Mouse (Mus musculus) megakaryocyte-erythroid progenitor cell, adult 5-6 weeks (primary cell): ENCODE data around the gene Atf7. TPM values are rescaled to one million over a fixed set of nuclear protein-coding genes. Genes with fewer than 3 reads are reported as not detected.
A peak's percentile ranks its signal among the peaks of the same experiment; 100 is the strongest.

Source experiments
- ATAC-seq: replicated peaks from 2 replicates; pipeline ENCODE4 v1.8.0; 2016; ENCODE audit warnings: mild to moderate bottlenecking, inconsistent platforms; ENCODE audit not compliant: severe bottlenecking, poor library complexity, low FRiP score, low TSS enrichment
- total RNA-seq, 2 experiments: library from RNA; stranded (forward) in 1 of 2; stranded (reverse) in 1 of 2; fragments of 200-1000, 215-1000 nt in 1 of 2; fragments of >200 nt in 1 of 2; fragmentation: Nextera tagmentation in 1 of 2; gene quantifications; 2 replicates each; pipeline ENCODE4 v1.2.3; 2014 to 2017

The Atf7 gene
- total RNA-seq, 2 experiments from 2014 or later, result 27.0 to 116 TPM

DNA sequence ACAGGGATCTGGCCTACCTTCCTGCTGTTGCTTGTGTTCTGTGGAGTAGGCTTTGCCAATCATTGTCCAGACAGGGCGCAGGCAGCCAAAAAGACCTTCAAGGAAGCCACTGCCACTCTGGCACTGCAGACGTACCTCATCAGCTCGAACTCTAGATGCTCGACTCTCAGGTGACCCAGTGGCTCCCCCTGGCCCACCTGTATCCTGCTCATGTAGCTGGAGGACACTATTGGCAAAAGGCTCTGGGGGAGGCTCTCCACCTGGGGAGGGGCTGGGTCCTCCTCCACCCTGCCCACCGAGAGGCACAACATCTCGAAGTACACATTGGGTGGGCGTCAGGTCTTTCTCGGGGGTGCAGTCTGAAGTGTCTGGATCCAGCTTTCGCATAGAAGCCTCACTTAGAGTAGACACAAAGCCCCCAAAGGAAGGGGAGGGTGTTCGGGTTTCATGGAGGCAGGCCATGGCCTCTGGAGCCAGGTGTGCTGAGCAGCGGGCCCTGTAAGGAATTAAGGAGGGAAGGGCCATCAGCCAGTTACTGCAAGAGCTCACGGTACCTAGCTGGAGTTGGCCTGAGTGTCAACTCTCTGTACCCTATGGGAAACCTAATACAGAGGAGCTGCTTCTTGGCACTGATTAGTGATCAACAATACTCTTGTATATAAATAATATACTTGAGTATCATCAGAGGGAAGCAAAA is 120.0 kb downstream of the Atf7 start:
- peak; percentile 10; the same call in 1 of the 2 replicates for ATAC-seq

DNA sequence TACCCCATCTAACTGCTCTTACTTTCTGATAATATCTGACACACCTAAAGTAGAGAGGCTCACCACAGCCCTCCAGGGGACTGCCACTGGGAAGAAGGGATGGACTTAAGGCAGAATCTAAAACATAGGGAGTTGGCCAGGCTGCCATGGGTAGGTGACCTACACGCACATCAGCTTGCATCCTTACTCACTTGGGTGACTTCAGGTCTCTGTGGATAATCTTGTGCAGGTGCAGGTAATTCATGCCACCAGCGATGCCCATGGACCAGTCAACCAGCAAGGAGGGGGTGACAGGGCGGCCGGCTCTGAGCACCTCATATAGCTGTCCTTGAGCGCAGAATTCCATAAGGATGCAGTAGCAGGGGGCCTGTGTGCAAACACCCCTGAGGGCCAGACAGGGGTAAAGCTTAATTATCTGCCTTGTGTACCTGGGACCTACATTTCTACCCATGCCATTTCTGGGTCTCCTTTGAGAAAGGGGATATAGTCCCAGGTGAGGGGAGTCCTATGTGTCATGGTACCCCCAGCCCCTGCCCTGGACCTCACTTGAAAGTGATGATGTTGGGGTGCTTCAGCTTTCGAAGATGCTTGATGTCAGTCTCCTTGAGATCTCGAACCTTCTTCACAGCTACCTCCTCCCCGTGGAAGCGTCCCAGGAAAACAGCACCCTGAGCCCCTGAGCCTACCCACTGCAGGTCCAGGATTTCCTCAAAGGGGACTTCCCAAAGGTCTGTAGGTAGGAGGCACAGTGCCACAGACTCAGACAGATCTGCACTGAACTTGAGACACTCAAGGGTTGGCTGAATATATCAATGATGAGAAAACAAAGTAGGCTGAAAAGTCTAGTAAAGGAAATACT is 121.1 kb downstream of the Atf7 start:
- ATAC-seq, result no peak

- ATAC-seq, result no peak
Observed at GRCm38 (mm10) chr15:102503447-102503846, 121.8 kb downstream of the Atf7 start, which contains the start of gene Gm10337. Gene Gm10337 (plus strand): TSS chr15:102503722.

DNA sequence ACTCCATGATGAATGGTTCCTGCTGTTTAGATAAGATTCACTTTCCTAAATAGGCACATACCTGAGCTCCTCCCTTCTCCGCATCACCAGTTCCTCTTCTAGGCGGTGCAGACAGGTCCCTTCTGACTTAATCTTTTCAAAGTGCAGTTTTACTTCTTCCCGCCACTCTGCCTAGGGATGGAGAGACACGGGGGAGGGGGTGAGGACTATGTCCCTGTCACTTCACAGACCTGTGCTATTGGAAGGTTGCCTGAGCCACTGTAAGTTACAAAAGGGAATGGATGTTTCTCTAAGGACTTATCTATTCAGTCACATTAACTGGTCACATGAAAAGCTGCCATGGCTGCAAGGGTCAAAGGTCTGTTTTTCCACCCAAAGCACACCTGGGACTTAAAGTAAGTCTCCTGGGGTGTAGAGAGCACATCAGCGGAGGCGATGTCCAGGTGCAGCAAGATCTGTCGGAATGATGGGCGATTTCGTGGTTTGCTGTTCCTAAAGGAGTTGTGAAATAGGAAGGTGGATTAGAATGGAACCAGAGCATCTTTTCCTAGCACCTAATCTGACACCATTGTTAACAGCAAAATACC is 122.9 kb downstream of the Atf7 start:
- no peak for ATAC-seq

GRCm38 (mm10) chr15:102501084-102501814 is 124.0 kb downstream of the Atf7 start:
- 0 out of 2 replicates have a peak, but pooled peaks have one; percentile 21 for ATAC-seq

- no peak for ATAC-seq
Observed at GRCm38 (mm10) chr15:102500479-102500878, 124.8 kb downstream of the Atf7 start.

DNA sequence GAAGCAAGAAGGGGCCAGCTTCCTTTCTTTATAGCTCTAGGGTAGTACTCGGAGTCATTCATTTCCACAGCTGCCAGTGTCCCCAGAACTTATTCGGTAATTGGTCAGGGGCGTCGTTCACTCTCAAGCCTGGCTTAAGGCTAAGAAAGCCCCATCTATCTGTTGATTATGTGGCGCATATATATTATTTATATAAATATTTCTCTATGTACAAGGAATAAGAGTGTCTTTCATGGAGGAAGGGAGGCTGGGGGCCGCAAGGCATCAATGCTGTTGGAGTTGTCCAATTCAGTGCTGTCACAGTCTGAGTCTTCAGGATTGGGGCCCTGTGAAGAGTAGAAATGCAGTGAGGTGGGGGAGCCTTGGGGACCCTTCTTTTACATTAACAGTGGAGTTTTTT is 125.4 kb downstream of the Atf7 start:
- no peak for ATAC-seq

GRCm38 (mm10) chr15:102499370-102499769 is 125.9 kb downstream of the Atf7 start:
- ATAC-seq, result 0 out of 2 replicates have a peak, but pooled peaks have one; percentile 15

GRCm38 (mm10) chr15:102498322-102498721 is 126.9 kb downstream of the Atf7 start:
- no peak for ATAC-seq

DNA sequence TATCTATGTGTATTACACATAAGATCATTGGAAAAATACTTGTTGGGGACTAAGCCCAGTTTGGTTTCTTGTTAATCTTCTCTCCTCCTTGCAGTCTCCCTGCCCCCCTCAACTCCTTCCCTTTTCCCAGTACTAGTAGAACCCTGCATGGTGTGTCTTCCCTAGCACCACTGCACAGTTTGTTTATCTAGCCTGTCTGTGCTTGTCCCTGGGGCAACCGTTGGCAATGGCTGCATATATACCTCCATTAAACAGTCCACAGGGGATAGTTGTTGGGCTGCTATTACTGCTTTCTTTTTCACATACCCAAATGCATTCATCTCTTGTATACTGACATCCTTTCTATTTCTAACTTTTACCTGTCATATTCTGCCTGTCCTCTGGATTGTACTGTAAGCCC is 137.6 kb downstream of the Atf7 start:
- no peak for ATAC-seq

DNA sequence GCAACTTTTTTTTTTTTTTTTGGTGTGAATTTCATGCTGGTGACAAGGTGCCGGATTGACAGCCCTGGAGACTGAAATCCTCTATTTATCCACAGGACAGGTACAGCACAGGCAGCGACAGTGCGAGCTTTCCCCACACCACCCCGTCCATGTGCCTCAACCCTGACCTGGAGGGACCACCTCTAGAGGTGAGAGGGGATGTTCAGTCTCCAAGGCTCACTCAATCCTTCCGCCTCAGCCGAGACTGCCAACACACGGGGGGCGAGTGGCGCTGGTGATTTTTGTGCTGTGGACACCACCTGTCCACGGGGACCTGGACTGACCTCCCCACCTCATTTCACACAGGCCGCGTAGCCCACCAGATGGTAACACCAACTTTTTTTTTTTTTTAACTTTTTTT is 139.4 kb downstream of the Atf7 start:
- ATAC-seq, result no peak

DNA sequence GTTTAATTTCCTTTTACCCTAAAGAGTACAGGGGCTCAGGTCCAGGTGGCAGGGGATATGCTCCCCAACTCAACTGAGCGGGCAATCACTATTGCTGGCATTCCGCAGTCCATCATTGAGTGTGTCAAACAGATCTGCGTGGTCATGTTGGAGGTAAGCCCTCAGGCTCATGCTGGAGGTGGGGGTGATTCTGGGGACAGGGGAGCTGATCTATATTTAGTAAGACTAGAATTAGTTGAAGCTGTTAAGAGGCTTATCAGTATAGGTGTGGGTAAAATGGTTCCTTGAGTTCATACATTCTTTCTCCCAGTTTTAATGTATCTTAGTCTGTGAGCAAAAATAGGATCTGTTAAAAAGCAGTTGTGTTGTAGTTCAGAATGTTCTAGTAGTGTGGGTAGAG is 142.1 kb downstream of the Atf7 start:
- no peak for ATAC-seq

Other genes starting within 250 kb of the Atf7 start
- 68.0 and 80.3 TPM in 2 replicates for gene Sp1, start 219.3 kb downstream of the Atf7 start, total RNA-seq (2014; fragmentation: Nextera tagmentation)
- gene Sp1, start 219.3 kb downstream of the Atf7 start, total RNA-seq (2017), result 45.0 and 62.2 TPM in 2 replicates
- not detected in 2 replicates for gene Amhr2, start 180.1 kb downstream of the Atf7 start, total RNA-seq (2014; fragmentation: Nextera tagmentation)
- gene Amhr2, start 180.1 kb downstream of the Atf7 start, total RNA-seq (2017), result not detected in 2 replicates
- gene Prr13, start 166.4 kb downstream of the Atf7 start, total RNA-seq (2014; fragmentation: Nextera tagmentation), result 61.5 and 97.6 TPM in 2 replicates
- 50.3 and 54.5 TPM in 2 replicates for gene Prr13, start 166.4 kb downstream of the Atf7 start, total RNA-seq (2017)
- 749 and 832 TPM in 2 replicates for gene Pcbp2, start 154.9 kb downstream of the Atf7 start, total RNA-seq (2014; fragmentation: Nextera tagmentation)
- 152 and 207 TPM in 2 replicates for gene Pcbp2, start 154.9 kb downstream of the Atf7 start, total RNA-seq (2017)
- gene Gm10337, start 121.7 kb downstream of the Atf7 start, total RNA-seq (2014; fragmentation: Nextera tagmentation), result not detected in 2 replicates
- gene Gm10337, start 121.7 kb downstream of the Atf7 start, total RNA-seq (2017), result not detected in 2 replicates
- gene Map3k12, start 108.4 kb downstream of the Atf7 start, total RNA-seq (2014; fragmentation: Nextera tagmentation), result 0.39 TPM in 1 of 2 replicates, not detected in the other
- gene Map3k12, start 108.4 kb downstream of the Atf7 start, total RNA-seq (2017), result 0.14 and 0.15 TPM in 2 replicates
- 37.4 and 40.7 TPM in 2 replicates for gene Tarbp2, start 107.3 kb downstream of the Atf7 start, total RNA-seq (2014; fragmentation: Nextera tagmentation)
- 17.0 and 19.7 TPM in 2 replicates for gene Tarbp2, start 107.3 kb downstream of the Atf7 start, total RNA-seq (2017)
- gene Npff, start 100.5 kb downstream of the Atf7 start, total RNA-seq (2014; fragmentation: Nextera tagmentation), result 5.1 and 8.2 TPM in 2 replicates
- gene Npff, start 100.5 kb downstream of the Atf7 start, total RNA-seq (2017), result 0.89 and 3.4 TPM in 2 replicates
- 2.6 TPM in 1 of 2 replicates, not detected in the other for gene Gm28047, start 397 bp downstream of the Atf7 start, total RNA-seq (2014; fragmentation: Nextera tagmentation)
- not detected in 2 replicates for gene Gm28047, start 397 bp downstream of the Atf7 start, total RNA-seq (2017)
- 135 and 168 TPM in 2 replicates for gene Atp5g2, start 46.9 kb upstream of the Atf7 start, total RNA-seq (2014; fragmentation: Nextera tagmentation)
- gene Atp5g2, start 46.9 kb upstream of the Atf7 start, total RNA-seq (2017), result 71.6 and 94.3 TPM in 2 replicates
- gene Calcoco1, start 96.7 kb upstream of the Atf7 start, total RNA-seq (2014; fragmentation: Nextera tagmentation), result 11.3 and 14.1 TPM in 2 replicates
- gene Calcoco1, start 96.7 kb upstream of the Atf7 start, total RNA-seq (2017), result 12.6 and 20.3 TPM in 2 replicates